Mouse (Mus musculus): ENCODE results near the gene Rasgrp4. TPM values are rescaled to one million over a fixed set of nuclear protein-coding genes. Genes with fewer than 3 reads are reported as not detected.

Rasgrp4 gene
- total RNA-seq, 2 experiments from 2014 or later, result 1.0 to 2.0 TPM

DNA sequence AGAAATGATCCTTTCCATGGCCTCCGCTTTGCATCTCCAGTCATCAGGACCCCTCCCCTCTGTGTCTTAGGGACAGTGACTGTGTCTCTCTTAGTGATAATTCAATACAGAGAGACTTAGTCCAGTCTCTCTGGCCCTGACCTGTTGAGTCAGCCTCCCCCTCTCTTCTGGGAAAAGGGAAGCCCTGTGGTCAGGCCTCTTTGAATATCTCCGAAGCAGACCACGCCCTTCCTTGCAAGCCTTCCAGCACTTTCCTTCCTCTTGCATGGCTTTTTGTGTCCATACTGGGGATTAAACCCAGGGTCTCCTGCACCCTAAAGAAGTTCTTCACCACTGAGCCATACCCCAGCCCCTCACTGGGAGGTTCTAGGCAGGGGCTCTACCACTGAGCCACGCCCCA is 9.4 kb downstream of the Rasgrp4 start:
- intact Hi-C loops (cut with DNase I), result no loop called here
- no peak for DNase-seq

DNA sequence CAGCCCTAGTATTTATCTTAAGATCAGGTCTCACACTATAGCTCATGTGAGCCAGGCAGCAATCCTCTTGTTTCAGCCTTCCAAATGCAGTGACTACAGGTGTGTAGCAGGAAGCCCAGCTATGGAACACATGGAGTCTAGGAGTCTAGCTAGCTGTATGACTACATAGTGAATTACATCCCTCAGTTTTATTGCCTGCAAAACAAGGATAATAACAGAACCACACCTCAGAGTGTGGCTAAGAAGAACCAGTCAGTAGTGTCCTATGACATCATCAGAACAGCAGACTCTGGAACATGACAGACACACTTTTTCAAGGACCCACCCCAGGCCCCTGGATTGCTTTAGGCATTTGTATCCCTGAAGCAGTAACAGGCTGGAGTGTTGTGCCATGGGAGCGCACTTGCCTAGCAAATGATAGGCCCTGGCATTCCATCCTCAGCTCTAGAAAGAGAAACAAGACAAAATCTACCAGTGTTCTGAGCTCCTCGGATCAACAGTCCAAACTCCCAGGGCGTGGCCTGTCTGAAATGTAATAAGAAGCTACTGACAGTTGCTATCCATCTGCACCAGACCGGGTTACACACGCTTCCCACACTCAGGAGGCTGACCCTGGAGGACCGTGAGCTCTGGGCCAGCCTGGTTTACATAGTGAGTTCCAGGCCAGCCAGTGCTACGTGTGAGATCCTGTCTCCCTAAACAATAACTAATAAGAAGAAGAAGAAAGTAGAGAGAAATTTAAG is 12.1 kb downstream of the Rasgrp4 start:
- intact Hi-C loops (cut with DNase I), result no loop called here
- DNase-seq, result no peak

GRCm38 (mm10) chr7:29148771-29149170 is 14.1 kb downstream of the Rasgrp4 start:
- no peak for DNase-seq
- intact Hi-C loops (cut with DNase I), result no loop called here

- no peak for DNase-seq
- intact Hi-C loops (cut with DNase I), result no loop called here
Observed at GRCm38 (mm10) chr7:29151486-29151885, 16.8 kb downstream of the Rasgrp4 start.

DNA sequence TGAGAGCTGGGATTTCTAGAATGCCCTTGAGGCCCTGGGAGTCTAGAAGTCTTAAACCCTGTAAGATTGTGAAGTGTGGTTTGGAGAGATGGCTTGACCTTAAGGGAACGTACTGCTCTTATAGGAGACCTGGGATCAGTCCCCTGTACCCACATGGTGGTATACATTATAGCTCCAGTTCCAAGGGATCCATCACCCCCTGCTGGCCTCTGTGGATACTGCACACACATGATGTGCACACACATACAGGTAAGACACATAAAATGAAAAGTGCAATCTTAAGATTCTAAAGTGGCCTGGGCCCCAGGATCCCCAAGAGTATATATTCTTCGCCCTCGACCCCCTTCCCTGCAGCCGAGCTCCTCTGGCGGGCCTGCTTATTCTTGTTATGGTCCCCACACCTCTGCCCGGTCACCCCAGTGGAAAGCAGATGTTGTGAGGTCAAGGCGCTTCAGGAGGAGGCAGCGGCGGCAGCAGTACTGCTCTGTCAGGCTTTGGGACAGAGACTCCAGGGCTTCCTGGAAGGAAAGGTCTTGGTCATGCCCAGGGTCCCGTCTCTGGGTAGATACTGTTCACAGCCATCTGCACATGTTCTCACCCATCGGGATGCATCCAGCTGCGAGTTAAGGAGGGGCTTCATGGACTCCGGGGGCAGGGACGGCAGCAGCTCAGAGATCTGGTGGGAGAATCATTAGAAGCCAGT is 19.5 kb downstream of the Rasgrp4 start:
- DNase-seq, result no peak
- intact Hi-C loops (cut with DNase I), result no loop called here

GRCm38 (mm10) chr7:29155196-29155837 is 20.7 kb downstream of the Rasgrp4 start:
- intact Hi-C loops (cut with DNase I), result no loop called here
- peak; percentile 89 to 90 for DNase-seq

- intact Hi-C loops (cut with DNase I), result no loop called here
Observed at GRCm38 (mm10) chr7:29155838-29156782, 21.5 kb downstream of the Rasgrp4 start, which contains the start of gene Fam98c. Gene Fam98c, minus strand, starts transcription at chr7:29156234.

DNA sequence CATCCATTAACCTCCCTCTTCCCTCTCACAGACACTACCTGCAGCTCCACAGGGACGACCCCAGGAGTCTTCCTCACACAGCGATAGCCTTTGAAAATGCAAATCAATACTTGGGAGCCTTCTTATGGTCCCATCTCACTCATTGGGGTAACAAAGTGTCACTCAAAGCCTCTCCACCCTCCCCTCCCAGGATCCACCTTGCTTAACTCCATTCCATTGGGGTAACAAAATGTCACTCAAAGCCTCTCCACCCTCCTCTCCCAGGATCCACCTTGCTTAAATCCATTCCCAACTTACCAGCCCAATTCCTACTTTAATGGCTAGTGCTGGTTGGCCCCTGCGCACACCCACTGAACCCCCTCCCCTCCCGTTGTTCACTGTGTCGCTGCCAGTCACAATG is 23.6 kb downstream of the Rasgrp4 start:
- intact Hi-C loops (cut with DNase I), result no loop called here
- DNase-seq, result no peak

More at GRCm38 (mm10) chr7:29155838-29156782, 21.5 kb downstream of the Rasgrp4 start, which contains the start of gene Fam98c:
- peak; percentile 85 to 86 for DNase-seq

GRCm38 (mm10) chr7:29162294-29162693 is 27.6 kb downstream of the Rasgrp4 start:
- intact Hi-C loops (cut with DNase I), result no loop called here
- no peak for DNase-seq

DNA sequence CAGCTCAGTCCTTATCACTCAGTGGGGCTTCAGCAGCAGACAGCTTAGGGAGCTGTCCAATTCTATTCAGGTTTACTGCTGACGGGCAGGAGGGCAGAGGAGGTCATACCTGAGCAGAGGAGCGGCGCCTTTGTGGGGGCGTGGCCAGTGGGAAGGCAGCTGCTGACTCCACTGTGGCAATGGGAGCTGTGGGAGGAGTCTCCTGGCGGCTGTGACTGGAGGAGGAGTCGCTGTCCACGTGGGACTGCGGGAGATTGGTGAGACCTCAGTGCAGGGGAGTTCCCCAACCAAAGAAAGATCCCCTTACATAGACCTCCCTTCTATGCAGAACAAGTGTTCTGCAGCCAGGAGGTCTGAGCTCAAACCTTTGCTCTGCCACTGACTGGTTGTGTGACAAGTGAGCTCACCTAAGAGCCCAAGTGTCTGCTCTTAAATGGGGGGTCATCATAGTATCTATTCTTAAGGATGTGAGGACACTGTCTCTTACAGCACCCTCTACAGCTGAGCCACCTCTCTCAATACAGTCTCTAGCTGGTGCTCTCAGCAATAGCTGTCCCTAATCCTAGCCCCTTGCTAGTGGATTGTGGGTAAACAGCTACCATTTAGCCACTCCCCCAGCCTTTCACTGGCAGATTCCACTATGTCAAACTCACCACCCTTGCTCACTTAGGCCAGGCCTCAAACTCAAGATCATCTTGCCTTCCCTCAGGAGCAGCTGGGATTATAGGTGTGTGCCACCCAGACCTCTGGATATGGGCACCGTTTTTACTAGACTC is 28.3 kb downstream of the Rasgrp4 start:
- DNase-seq, result peak in 1 of 2 experiments; percentile 29
- intact Hi-C loops (cut with DNase I), result no loop called here

DNA sequence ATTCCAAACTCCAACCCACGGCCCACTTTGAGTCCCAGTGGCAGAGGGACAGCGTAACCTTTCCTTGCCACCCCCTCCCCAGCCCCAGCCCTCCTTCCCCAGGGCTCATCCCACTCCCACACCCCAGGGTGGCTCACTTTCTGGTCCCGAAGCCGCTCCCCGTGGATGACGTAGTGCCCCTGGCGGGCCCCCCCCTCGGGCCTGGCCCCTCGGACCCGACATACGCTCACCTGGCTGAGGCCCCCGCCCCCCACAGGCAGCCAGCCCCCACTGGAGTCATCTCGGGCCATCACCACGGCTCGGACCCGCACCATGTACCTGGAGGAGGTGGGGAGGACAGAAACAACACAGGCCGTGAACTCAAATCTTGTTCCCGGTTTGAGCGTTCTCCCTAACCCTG is 33.0 kb downstream of the Rasgrp4 start:
- DNase-seq, result no peak
- intact Hi-C loops (cut with DNase I), result no loop called here

- no peak for DNase-seq
- intact Hi-C loops (cut with DNase I), result no loop called here
Observed at GRCm38 (mm10) chr7:29168121-29168695, 33.6 kb downstream of the Rasgrp4 start.

GRCm38 (mm10) chr7:29168791-29169230 is 34.2 kb downstream of the Rasgrp4 start:
- intact Hi-C loops (cut with DNase I), result no loop called here
- no peak for DNase-seq

- peak; percentile 77 to 81 for DNase-seq
- intact Hi-C loops (cut with DNase I), result loop anchor here (5.0 to 10.0 kb wide), 2 partner anchors 185 to 407 kb away; partner anchors contain the start of genes Eif3k and Map4k1
Observed at GRCm38 (mm10) chr7:29169231-29170065, 34.8 kb downstream of the Rasgrp4 start.

DNA sequence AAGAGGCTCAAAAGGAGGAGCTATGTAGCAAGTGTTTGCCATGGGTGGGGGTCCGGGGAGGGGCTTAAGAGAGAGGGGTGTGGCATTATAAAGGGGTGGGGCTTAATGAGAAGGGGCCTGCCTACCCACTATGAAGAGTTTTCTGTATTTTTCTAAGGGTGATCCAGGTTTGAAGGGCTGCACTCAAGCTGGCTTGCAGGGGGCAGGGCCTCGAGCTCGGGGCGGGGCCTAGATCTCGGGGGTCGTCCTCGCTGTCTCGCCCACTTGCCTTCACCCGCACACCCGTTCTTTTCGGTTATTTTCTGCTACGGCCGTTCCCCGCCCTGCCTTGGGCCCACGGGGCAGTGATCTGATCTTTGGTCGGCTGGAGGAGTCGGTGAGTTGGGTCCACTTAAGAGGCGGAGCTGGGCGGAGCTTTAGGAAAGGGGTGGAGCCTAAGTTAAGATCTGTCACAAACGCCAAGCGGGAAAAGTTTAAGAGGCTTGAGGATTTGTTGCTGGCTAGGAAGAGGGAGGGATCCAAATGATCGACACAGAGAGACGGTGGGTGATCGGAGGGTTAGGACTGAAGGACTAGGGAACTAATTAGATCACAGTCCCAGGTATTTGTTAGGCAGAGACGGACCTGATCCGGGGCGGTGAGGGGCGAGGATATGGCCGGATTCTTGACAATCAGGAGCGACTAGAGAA is 35.6 kb downstream of the Rasgrp4 start, which contains the start of the genes Ggn and Spred3:
TSS of gene Ggn (plus strand) at position 145 of the 689 bp plus-strand sequence.
TSS of gene Spred3 (minus strand) at position 346 of the 689 bp plus-strand sequence.
- DNase-seq, result peak; percentile 73 to 85
- intact Hi-C loops (cut with DNase I), result loop anchor here (5.0 to 10.0 kb wide), 2 partner anchors 185 to 408 kb away; partner anchors contain the start of genes Eif3k and Map4k1

- intact Hi-C loops (cut with DNase I), result loop anchor here (5.0 to 10.0 kb wide), 2 partner anchors 186 to 409 kb away; partner anchors contain the start of genes Eif3k and Map4k1
- peak in 1 of 2 experiments; percentile 37 for DNase-seq
Observed at GRCm38 (mm10) chr7:29170755-29171561, 36.3 kb downstream of the Rasgrp4 start.
